Mouse (Mus musculus) hindbrain, embryonic 10.5 days (tissue): ENCODE measurements at regions not wholly inside any gene's neighbourhood (a gene's known extent, or its start where the extent isn't known, plus 50 kb on each side); places are given as distances from the start of the nearest gene placed in this dataset.

ENCODE experiments used
- DNase-seq: peaks from one replicate; pipeline ENCODE4 v3.0.0-alpha.2; 2017; ENCODE audit warnings: low spot score
- H3K27ac ChIP-seq: fragments of 300-500 bp; sonication (generic); 2 replicates; pipeline ENCODE4 v1.5.1; 2016; ENCODE audit warnings: mild to moderate bottlenecking, moderate library complexity
- H3K27me3 ChIP-seq: fragments of 300-500 bp; sonication (generic); 2 replicates; pipeline ENCODE4 v1.6.1; 2016; ENCODE audit warnings: mild to moderate bottlenecking; ENCODE audit not compliant: poor library complexity, insufficient read depth, severe bottlenecking
- H3K36me3 ChIP-seq: fragments of 300-500 bp; sonication (generic); 2 replicates; pipeline ENCODE4 v1.6.1; 2016; ENCODE audit warnings: mild to moderate bottlenecking, moderate library complexity
- H3K4me1 ChIP-seq: fragments of 300-500 bp; sonication (generic); replicated peaks from 2 replicates; pipeline ENCODE4 v1.6.1; 2016; ENCODE audit warnings: mild to moderate bottlenecking
- H3K4me3 ChIP-seq: fragments of 300-500 bp; sonication (generic); 2 replicates; pipeline ENCODE4 v1.5.1; 2016; ENCODE audit warnings: mild to moderate bottlenecking, moderate library complexity
- H3K9me3 ChIP-seq: fragments of 300-500 bp; sonication (generic); 2 replicates; pipeline ENCODE4 v1.6.1; 2016; ENCODE audit warnings: mild to moderate bottlenecking, moderate library complexity
- WGBS: fragments of 180-500 bp; shearing (Covaris S2); methylation state at CpG from one replicate; pipeline ENCODE4 v1.1.7; 2016; 5-methylcytosine and 5-hydroxymethylcytosine counted together

- H3K27me3 ChIP-seq = no peaks in the 10 kb centered on the region
- no peak overlapping the region for H3K4me3 ChIP-seq
- DNase-seq = no peak
- H3K9me3 ChIP-seq = no peaks in the 10 kb centered on the region
- 93% methylated on average over 5 of the region's 5 CpGs for WGBS
- H3K4me1 ChIP-seq = 0 out of 2 replicates have a peak, but pooled peaks cover 4% of the 10 kb centered on the region
- no peaks in the 10 kb centered on the region for H3K36me3 ChIP-seq
- H3K27ac ChIP-seq = no peak overlapping the region
Measured at GRCm38 (mm10) chr10:111889111-111889510, 83.4 kb upstream of the Krr1 start.

GRCm38 (mm10) chr10:111893489-111893888 is 79.0 kb upstream of the Krr1 start:
- DNase-seq = no peak
- Histone ChIP-seq H3K27ac (no peak overlapping the region), H3K27me3 (no peaks in the 10 kb centered on the region), H3K36me3 (no peaks in the 10 kb centered on the region), H3K4me1 (no peaks in the 10 kb centered on the region), H3K9me3 (no peaks in the 10 kb centered on the region), H3K4me3 (no peak overlapping the region)
- WGBS = 84% methylated on average over 5 of the region's 5 CpGs

- H3K4me3 ChIP-seq = no peak overlapping the region
- no peaks in the 10 kb centered on the region for H3K4me1 ChIP-seq
- 80% methylated on average over 8 of the region's 8 CpGs for WGBS
- H3K27ac ChIP-seq = no peak overlapping the region
- no peaks in the 10 kb centered on the region for H3K9me3 ChIP-seq
- DNase-seq = no peak
- H3K27me3 ChIP-seq = no peaks in the 10 kb centered on the region
- H3K36me3 ChIP-seq = no peaks in the 10 kb centered on the region
Measured at GRCm38 (mm10) chr10:111893941-111894340, 78.5 kb upstream of the Krr1 start.

- no peak for DNase-seq
- 77% methylated on average over 3 of the region's 3 CpGs for WGBS
- H3K27me3 ChIP-seq = no peaks in the 10 kb centered on the region
- no peak overlapping the region for H3K4me3 ChIP-seq
- no peaks in the 10 kb centered on the region for H3K9me3 ChIP-seq
- H3K36me3 ChIP-seq = no peaks in the 10 kb centered on the region
- H3K4me1 ChIP-seq = peaks cover 11% of the 10 kb centered on the region
- no peak overlapping the region for H3K27ac ChIP-seq
Measured at GRCm38 (mm10) chr10:111897361-111897760, 75.1 kb upstream of the Krr1 start.

GRCm38 (mm10) chr10:111900723-111901716 is 71.4 kb upstream of the Krr1 start:
- WGBS = 76% methylated on average over 17 of the region's 17 CpGs

GRCm38 (mm10) chr10:111903956-111904355 is 68.5 kb upstream of the Krr1 start:
- DNase-seq = no peak
- H3K27ac ChIP-seq = no peak overlapping the region
- 94% methylated on average over 8 of the region's 8 CpGs for WGBS
- no peaks in the 10 kb centered on the region for H3K9me3 ChIP-seq
- H3K36me3 ChIP-seq = no peaks in the 10 kb centered on the region
- H3K4me3 ChIP-seq = no peak overlapping the region
- peaks cover 11% of the 10 kb centered on the region for H3K4me1 ChIP-seq
- no peaks in the 10 kb centered on the region for H3K27me3 ChIP-seq

More at GRCm38 (mm10) chr10:111900723-111901716, 71.4 kb upstream of the Krr1 start:
- H3K36me3 ChIP-seq = no peaks in the 10 kb centered on the region
- H3K4me3 ChIP-seq = no peak overlapping the region
- no peaks in the 10 kb centered on the region for H3K9me3 ChIP-seq
- no peak for DNase-seq
- H3K27ac ChIP-seq = 0 out of 2 replicates have a peak overlapping the region, but pooled peaks have one; percentile 20
- peaks cover 11% of the 10 kb centered on the region for H3K4me1 ChIP-seq
- no peaks in the 10 kb centered on the region for H3K27me3 ChIP-seq

GRCm38 (mm10) chr10:111907836-111908235 is 64.6 kb upstream of the Krr1 start:
- Histone ChIP-seq H3K9me3 (no peaks in the 10 kb centered on the region), H3K4me3 (no peak overlapping the region), H3K36me3 (no peaks in the 10 kb centered on the region), H3K4me1 (no peaks in the 10 kb centered on the region), H3K27me3 (no peaks in the 10 kb centered on the region), H3K27ac (no peak overlapping the region)
- 83% methylated on average over 5 of the region's 5 CpGs for WGBS
- DNase-seq = no peak

- no peaks in the 10 kb centered on the region for H3K36me3 ChIP-seq
- H3K9me3 ChIP-seq = no peaks in the 10 kb centered on the region
- WGBS = 78% methylated on average over 6 of the region's 6 CpGs
- no peak overlapping the region for H3K27ac ChIP-seq
- DNase-seq = no peak
- no peaks in the 10 kb centered on the region for H3K27me3 ChIP-seq
- H3K4me1 ChIP-seq = peaks cover 3% of the 10 kb centered on the region; the same call in 1 of the 2 replicates
- no peak overlapping the region for H3K4me3 ChIP-seq
Measured at GRCm38 (mm10) chr10:111912561-111912960, 59.9 kb upstream of the Krr1 start.

GRCm38 (mm10) chr10:111913066-111913785 is 59.2 kb upstream of the Krr1 start:
- 81% methylated on average over 20 of the region's 20 CpGs for WGBS

GRCm38 (mm10) chr10:111914231-111914630 is 58.2 kb upstream of the Krr1 start:
- H3K9me3 ChIP-seq = no peaks in the 10 kb centered on the region
- H3K36me3 ChIP-seq = no peaks in the 10 kb centered on the region
- no peak overlapping the region for H3K4me3 ChIP-seq
- no peak for DNase-seq
- H3K4me1 ChIP-seq = peaks cover 10% of the 10 kb centered on the region; the same call in 1 of the 2 replicates
- 0 out of 2 replicates have a peak overlapping the region, but pooled peaks have one; percentile 14 for H3K27ac ChIP-seq
- 88% methylated on average over 4 of the region's 4 CpGs for WGBS
- no peaks in the 10 kb centered on the region for H3K27me3 ChIP-seq

More at GRCm38 (mm10) chr10:111913066-111913785, 59.2 kb upstream of the Krr1 start:
- H3K9me3 ChIP-seq = no peaks in the 10 kb centered on the region
- H3K4me1 ChIP-seq = peaks cover 10% of the 10 kb centered on the region; the same call in 1 of the 2 replicates
- DNase-seq = no peak
- H3K27me3 ChIP-seq = no peaks in the 10 kb centered on the region
- H3K27ac ChIP-seq = no peak overlapping the region
- no peak overlapping the region for H3K4me3 ChIP-seq
- no peaks in the 10 kb centered on the region for H3K36me3 ChIP-seq

GRCm38 (mm10) chr10:111918071-111918507 is 54.4 kb upstream of the Krr1 start:
- WGBS = 44% methylated on average over 3 of the region's 3 CpGs

GRCm38 (mm10) chr10:111919475-111919874 is 53.0 kb upstream of the Krr1 start:
- 91% methylated on average over 2 of the region's 2 CpGs for WGBS
- no peak for DNase-seq
- H3K27ac ChIP-seq = no peak overlapping the region
- H3K4me1 ChIP-seq = peaks cover 24% of the 10 kb centered on the region
- no peaks in the 10 kb centered on the region for H3K36me3 ChIP-seq
- H3K4me3 ChIP-seq = no peak overlapping the region
- no peaks in the 10 kb centered on the region for H3K9me3 ChIP-seq
- H3K27me3 ChIP-seq = no peaks in the 10 kb centered on the region

More at GRCm38 (mm10) chr10:111918071-111918507, 54.4 kb upstream of the Krr1 start:
- Histone ChIP-seq H3K27ac (no peak overlapping the region), H3K4me1 (peaks cover 15% of the 10 kb centered on the region), H3K4me3 (no peak overlapping the region), H3K9me3 (no peaks in the 10 kb centered on the region), H3K36me3 (no peaks in the 10 kb centered on the region), H3K27me3 (no peaks in the 10 kb centered on the region)
- DNase-seq = no peak
